Mouse (Mus musculus) limb, embryonic 10.5 days (tissue): Measurements from ENCODE around the gene Sstr5. TPM values are rescaled to one million over a fixed set of nuclear protein-coding genes. Genes with fewer than 3 reads are reported as not detected.

Source experiments
- DNase-seq: peaks from one replicate; pipeline ENCODE4 v3.0.0-alpha.2; 2017; ENCODE audit warnings: low spot score
- H3K27ac ChIP-seq: fragments of 300-500 bp; sonication (generic); 2 replicates; pipeline ENCODE4 v1.5.1; 2016; ENCODE audit warnings: mild to moderate bottlenecking
- H3K27me3 ChIP-seq: fragments of 300-500 bp; sonication (generic); 2 replicates; pipeline ENCODE4 v1.6.1; 2016; ENCODE audit warnings: low read depth, mild to moderate bottlenecking; ENCODE audit not compliant: poor library complexity, severe bottlenecking
- H3K36me3 ChIP-seq: fragments of 300-500 bp; sonication (generic); 2 replicates; pipeline ENCODE4 v1.6.1; 2016; ENCODE audit warnings: mild to moderate bottlenecking, moderate library complexity
- H3K4me1 ChIP-seq: fragments of 300-500 bp; sonication (generic); 2 replicates; pipeline ENCODE4 v1.6.1; 2016
- H3K4me3 ChIP-seq: fragments of 300-500 bp; sonication (generic); 2 replicates; pipeline ENCODE4 v1.5.1; 2016; ENCODE audit warnings: mild to moderate bottlenecking, moderate library complexity
- H3K9me3 ChIP-seq: fragments of 300-500 bp; sonication (generic); replicated peaks from 2 replicates; pipeline ENCODE4 v1.6.1; 2016; ENCODE audit warnings: mild to moderate bottlenecking
- WGBS: fragments of 180-500 bp; shearing (Covaris S2); methylation state at CpG from one replicate; pipeline ENCODE4 v1.1.7; 2016; 5-methylcytosine and 5-hydroxymethylcytosine counted together
- polyA plus RNA-seq: library from polyadenylated mRNA; unstranded; fragments of >200 nt; fragmentation: Nextera tagmentation; extraction: Ambion mirVana; gene quantifications from 2 replicates; pipeline ENCODE4 v1.2.1, GENCODE M21; 2016

Sstr5 gene
- polyA plus RNA-seq, 1 experiment from 2014 or later = 0.20 TPM

GRCm38 (mm10) chr17:25510074-25510830 lies 13.2 kb upstream of the Sstr5 start:
- no peaks in the 10 kb centered on the region for H3K36me3 ChIP-seq
- H3K9me3 ChIP-seq = no peaks in the 10 kb centered on the region
- WGBS = 82% methylated on average over 10 of the region's 10 CpGs
- no peaks in the 10 kb centered on the region for H3K4me1 ChIP-seq
- no peak overlapping the region for H3K4me3 ChIP-seq
- DNase-seq = no peak
- peaks cover 39% of the 10 kb centered on the region for H3K27me3 ChIP-seq
- no peak overlapping the region for H3K27ac ChIP-seq

DNA sequence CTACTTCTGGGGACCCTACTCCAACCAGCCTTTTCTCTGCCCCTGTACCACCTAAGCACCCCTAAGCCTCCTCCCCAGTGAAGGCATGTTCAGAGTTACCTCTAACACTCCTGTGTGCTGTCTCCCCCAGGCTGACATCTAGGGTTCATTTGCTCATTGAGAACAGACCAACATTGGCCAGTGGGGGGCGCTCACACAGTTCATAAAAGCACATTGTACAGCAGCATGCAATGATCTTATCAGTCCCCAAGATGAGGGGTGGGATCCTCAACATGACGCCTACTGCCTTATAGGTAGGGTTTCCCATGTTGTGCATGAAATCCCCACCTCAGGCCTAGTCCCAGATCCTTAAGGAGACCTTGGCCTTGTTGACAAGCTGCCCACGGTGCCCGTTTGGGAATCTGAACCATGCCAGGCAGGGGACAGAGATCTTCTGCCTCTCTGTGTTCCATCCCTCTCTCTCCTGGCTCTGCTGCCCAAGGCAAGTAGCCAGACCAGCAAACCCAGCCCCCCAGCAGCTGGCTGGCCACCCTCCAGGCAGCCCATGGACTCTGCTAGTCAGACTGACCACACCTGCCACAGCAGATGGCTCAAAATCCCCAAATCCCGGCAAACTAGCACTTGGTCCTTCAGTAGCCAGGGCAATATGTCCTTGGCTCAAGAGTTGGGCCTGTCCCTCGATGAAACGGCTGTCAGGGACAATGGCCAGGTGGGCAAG lies 11.9 kb upstream of the Sstr5 start:
- Histone ChIP-seq H3K9me3 (no peaks in the 10 kb centered on the region), H3K27ac (0 out of 2 replicates have a peak overlapping the region, but pooled peaks have one; percentile 9), H3K36me3 (no peaks in the 10 kb centered on the region), H3K4me1 (no peaks in the 10 kb centered on the region), H3K27me3 (peaks cover 39% of the 10 kb centered on the region), H3K4me3 (no peak overlapping the region)
- WGBS = 63% methylated on average over 7 of the region's 7 CpGs
- DNase-seq = peak; percentile 72

DNA sequence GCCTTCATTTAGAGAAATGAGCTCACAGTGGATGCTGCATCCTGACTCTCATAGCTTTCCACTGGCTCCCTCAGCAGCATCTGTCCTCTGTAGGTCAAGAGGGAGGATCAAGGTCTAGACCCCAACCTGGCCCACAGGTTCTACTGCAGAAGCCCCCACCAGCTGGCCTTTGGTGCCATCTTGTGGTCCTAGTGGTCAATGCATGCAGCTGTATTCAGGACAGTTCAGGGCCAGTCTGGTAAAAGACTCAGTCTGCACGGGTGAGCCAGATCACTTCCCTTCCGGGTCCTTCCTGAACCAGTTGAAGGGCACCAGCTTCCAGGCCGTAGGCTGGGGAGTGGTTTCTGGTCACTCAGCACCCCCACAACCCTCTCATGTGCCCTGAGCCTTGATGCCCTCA lies 10.7 kb upstream of the Sstr5 start:
- Histone ChIP-seq H3K36me3 (no peaks in the 10 kb centered on the region), H3K9me3 (no peaks in the 10 kb centered on the region), H3K4me1 (no peaks in the 10 kb centered on the region), H3K4me3 (no peak overlapping the region), H3K27ac (peak overlapping the region; percentile 26; the same call in 1 of the 2 replicates), H3K27me3 (peaks cover 48% of the 10 kb centered on the region)
- peak; percentile 83 for DNase-seq
- 17% methylated on average over 3 of the region's 3 CpGs for WGBS

DNA sequence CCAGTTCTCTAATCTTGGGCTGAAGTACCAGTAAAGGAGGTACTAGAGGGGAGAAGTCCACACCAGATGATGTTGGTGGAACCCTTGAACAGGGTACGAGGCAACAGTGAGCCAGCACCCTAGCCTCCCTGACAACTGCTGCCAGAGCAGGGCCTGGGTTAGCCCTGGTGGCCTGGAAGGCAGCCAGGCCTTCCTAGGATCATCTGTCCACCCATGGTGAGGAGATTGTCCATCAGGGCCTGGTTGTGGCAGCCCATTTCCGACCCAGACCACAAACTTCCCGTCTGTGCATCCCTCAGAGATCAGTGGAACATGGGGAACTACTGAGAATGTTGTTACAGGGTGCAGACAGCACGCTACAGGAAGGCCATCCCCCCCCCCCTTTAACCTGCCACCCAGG lies 5.5 kb upstream of the Sstr5 start:
- H3K9me3 ChIP-seq = no peaks in the 10 kb centered on the region
- H3K27me3 ChIP-seq = peaks cover 59% of the 10 kb centered on the region
- WGBS = 84% methylated on average over 4 of the region's 4 CpGs

DNA sequence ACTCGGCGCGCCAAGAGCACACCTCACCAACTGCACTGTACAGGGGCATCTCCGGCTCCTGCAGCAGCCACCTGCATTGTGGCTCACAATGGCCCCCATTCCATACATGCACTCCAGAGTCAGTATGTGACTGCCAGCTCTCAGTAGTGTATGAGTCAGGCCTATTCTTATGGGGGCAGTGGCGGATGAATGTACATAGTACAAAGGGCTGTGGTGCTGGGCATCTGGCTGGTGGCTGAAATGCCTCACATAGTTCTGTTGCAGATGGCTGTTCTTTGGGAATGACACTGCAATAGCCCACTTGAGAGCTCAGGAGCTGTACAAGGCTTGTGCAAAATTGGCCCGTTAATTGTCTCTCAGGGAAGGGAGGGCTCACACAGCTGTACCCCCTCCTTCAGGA lies 15.0 kb downstream of the Sstr5 start:
- DNase-seq = no peak
- H3K27me3 ChIP-seq = peaks cover 72% of the 10 kb centered on the region
- H3K9me3 ChIP-seq = no peaks in the 10 kb centered on the region
- H3K4me1 ChIP-seq = peaks cover 10% of the 10 kb centered on the region; the same call in 1 of the 2 replicates
- no peak overlapping the region for H3K4me3 ChIP-seq
- no peak overlapping the region for H3K27ac ChIP-seq
- no peaks in the 10 kb centered on the region for H3K36me3 ChIP-seq
- WGBS = 92% methylated on average over 6 of the region's 6 CpGs

More for the DNA sequence above, 5.5 kb upstream of the Sstr5 start:
- Histone ChIP-seq H3K4me3 (no peak overlapping the region), H3K36me3 (no peaks in the 10 kb centered on the region), H3K27ac (no peak overlapping the region), H3K4me1 (peaks cover 2% of the 10 kb centered on the region; the same call in 1 of the 2 replicates)
- DNase-seq = no peak

GRCm38 (mm10) chr17:25480820-25481219 lies 16.3 kb downstream of the Sstr5 start:
- no peak for DNase-seq
- Histone ChIP-seq H3K36me3 (no peaks in the 10 kb centered on the region), H3K4me3 (no peak overlapping the region), H3K9me3 (no peaks in the 10 kb centered on the region), H3K27me3 (peaks cover 81% of the 10 kb centered on the region), H3K4me1 (0 out of 2 replicates have a peak, but pooled peaks cover 7% of the 10 kb centered on the region), H3K27ac (no peak overlapping the region; the same call in 1 of the 2 replicates)
- 59% methylated on average over 4 of the region's 4 CpGs for WGBS

GRCm38 (mm10) chr17:25480152-25480551 lies 16.9 kb downstream of the Sstr5 start:
- Histone ChIP-seq H3K27me3 (peaks cover 81% of the 10 kb centered on the region), H3K27ac (no peak overlapping the region; the same call in 1 of the 2 replicates)
- 62% methylated on average over 8 of the region's 8 CpGs for WGBS

DNA sequence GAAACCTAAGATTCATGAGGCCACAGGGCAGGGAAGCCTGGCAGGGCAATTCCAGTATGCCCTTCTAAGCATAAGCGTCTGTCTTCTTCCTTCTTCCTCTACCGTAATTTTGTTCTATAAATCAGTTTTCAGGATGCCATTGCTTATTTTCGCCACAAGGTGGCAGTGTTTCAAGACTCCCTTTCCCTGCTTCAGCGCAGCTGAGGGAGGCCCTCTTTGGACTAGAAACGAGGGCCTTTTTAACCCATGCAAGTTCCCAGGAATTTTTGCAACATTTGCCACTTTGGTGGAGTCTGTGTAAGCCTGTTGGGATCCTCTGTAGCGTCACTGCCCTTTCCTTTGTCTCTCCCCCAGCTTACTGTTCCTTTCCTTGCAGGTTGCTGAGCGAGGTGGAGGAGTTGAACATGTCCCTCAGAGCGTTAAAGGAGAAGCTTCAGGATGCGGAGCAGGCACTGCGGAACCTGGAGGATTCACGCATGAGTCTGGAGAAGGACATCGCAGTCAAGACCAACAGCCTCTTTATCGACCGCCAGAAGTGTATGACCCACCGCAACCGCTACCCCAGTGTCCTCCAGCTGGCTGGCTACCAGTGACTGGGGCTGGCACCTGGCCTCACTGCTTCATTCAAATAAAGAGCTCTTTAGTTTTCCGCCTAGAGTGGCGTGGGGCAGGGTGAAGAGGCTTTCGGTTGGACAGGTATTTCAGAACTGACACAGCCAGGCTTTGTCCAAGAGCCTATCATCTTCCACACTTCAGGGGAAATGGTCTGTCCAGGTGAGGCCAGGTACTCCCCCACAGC lies 20.9 kb downstream of the Sstr5 start:
- Histone ChIP-seq H3K4me3 (no peak overlapping the region), H3K27me3 (peaks cover 93% of the 10 kb centered on the region), H3K36me3 (no peaks in the 10 kb centered on the region), H3K4me1 (peaks cover 24% of the 10 kb centered on the region), H3K27ac (no peak overlapping the region), H3K9me3 (no peaks in the 10 kb centered on the region)
- peak; percentile 70 for DNase-seq
- 46% methylated on average over 19 of the region's 19 CpGs for WGBS

More at GRCm38 (mm10) chr17:25480152-25480551, 16.9 kb downstream of the Sstr5 start:
- H3K9me3 ChIP-seq = no peaks in the 10 kb centered on the region
- 0 out of 2 replicates have a peak, but pooled peaks cover 7% of the 10 kb centered on the region for H3K4me1 ChIP-seq
- DNase-seq = no peak
- no peaks in the 10 kb centered on the region for H3K36me3 ChIP-seq
- H3K4me3 ChIP-seq = no peak overlapping the region

DNA sequence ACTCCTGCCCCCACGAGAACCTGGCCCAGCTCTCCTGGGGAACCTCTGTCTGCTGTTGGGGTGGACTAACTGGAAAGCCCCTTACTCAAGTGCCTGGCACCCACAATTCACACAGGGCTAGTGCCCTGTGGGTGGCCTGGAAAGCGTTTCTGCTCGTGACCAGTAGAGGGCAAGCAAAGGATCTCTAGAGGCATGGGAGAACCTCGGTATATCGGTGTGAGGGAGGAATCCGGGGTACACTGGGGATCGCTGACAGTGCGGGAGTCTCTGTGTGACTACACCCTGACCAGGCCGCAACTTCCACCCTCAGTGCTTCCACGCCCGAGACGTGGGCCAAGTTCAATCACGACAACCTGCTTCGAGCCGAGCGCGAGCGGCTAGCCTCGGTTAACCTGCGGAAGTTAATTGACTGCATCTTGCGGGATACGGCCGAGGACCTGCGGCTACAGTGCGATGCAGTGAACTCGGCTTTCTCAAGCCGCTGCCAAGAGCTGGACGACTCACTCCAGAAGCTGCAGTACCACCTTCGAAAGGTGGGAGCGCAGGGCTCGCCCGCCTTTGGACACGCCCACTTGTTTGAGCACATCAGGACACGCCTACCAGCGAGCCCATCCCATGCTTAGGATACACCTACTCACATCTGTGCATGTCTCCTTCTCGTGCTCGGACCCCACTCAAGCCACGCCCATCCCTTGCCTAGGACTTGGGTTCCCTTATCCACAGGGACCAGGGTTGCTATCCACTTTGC lies 22.6 kb downstream of the Sstr5 start:
- Histone ChIP-seq H3K9me3 (no peaks in the 10 kb centered on the region), H3K36me3 (no peaks in the 10 kb centered on the region), H3K27ac (no peak overlapping the region), H3K4me3 (peak overlapping the region; percentile 48), H3K4me1 (peaks cover 27% of the 10 kb centered on the region), H3K27me3 (peaks cover 92% of the 10 kb centered on the region)
- DNase-seq = peak; percentile 81
- 2% methylated on average over 38 of the region's 38 CpGs for WGBS

DNA sequence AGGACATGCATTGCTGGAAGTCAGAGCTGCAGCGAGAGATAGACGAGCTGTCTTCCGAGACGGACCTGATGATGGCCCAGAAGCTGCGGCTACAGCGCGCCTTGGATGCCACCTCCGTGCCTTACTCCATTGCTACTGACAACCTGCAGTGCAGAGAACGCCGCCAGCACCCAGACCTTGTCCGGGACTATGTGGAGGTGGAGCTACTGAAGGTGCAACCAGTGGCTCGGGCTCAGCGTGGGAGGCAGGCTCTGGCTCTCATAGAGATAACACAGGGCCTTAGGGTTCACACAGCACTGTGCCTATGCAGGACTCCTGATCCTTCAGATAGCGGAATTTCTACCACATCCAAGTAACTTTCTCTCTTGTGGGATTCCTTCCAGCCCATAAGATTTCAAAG lies 25.0 kb downstream of the Sstr5 start:
- no peak for DNase-seq
- no peak overlapping the region for H3K4me3 ChIP-seq
- H3K27me3 ChIP-seq = peaks cover 84% of the 10 kb centered on the region
- H3K9me3 ChIP-seq = no peaks in the 10 kb centered on the region
- WGBS = 62% methylated on average over 14 of the region's 14 CpGs
- no peak overlapping the region for H3K27ac ChIP-seq
- H3K36me3 ChIP-seq = no peaks in the 10 kb centered on the region
- H3K4me1 ChIP-seq = peaks cover 23% of the 10 kb centered on the region

GRCm38 (mm10) chr17:25471418-25471817 lies 25.7 kb downstream of the Sstr5 start:
- H3K36me3 ChIP-seq = no peaks in the 10 kb centered on the region
- H3K9me3 ChIP-seq = no peaks in the 10 kb centered on the region
- peaks cover 23% of the 10 kb centered on the region for H3K4me1 ChIP-seq
- WGBS = 58% methylated on average over 8 of the region's 8 CpGs
- H3K27me3 ChIP-seq = peaks cover 78% of the 10 kb centered on the region
- no peak for DNase-seq
- H3K27ac ChIP-seq = no peak overlapping the region
- no peak overlapping the region for H3K4me3 ChIP-seq

DNA sequence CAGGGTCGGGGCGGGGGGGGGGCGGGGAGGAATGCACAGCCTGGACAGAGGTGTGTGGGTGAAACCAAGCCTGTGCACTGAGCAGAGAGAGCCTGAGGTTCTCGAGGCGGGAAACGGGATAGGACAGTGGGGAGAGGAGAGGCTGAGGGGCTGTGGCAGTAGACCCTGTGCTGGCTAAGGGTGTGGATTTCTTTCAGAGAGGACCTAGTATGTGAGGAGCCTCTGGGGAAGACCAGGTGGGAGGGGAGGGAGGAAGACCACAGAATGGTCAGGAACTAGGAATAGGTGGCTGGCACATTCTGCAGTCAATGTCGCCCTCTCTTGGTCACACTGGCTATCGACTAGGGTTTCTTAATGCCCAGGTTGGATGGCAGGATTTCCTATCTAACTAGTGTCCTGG lies 27.3 kb downstream of the Sstr5 start:
- H3K36me3 ChIP-seq = no peaks in the 10 kb centered on the region
- peaks cover 18% of the 10 kb centered on the region for H3K4me1 ChIP-seq
- H3K4me3 ChIP-seq = no peak overlapping the region
- no peak overlapping the region for H3K27ac ChIP-seq
- H3K27me3 ChIP-seq = peaks cover 63% of the 10 kb centered on the region
- no peaks in the 10 kb centered on the region for H3K9me3 ChIP-seq
- 39% methylated on average over 8 of the region's 8 CpGs for WGBS
- DNase-seq = peak; percentile 82
